Mouse (Mus musculus): ENCODE results near the gene Apold1.

Apold1 gene

DNA sequence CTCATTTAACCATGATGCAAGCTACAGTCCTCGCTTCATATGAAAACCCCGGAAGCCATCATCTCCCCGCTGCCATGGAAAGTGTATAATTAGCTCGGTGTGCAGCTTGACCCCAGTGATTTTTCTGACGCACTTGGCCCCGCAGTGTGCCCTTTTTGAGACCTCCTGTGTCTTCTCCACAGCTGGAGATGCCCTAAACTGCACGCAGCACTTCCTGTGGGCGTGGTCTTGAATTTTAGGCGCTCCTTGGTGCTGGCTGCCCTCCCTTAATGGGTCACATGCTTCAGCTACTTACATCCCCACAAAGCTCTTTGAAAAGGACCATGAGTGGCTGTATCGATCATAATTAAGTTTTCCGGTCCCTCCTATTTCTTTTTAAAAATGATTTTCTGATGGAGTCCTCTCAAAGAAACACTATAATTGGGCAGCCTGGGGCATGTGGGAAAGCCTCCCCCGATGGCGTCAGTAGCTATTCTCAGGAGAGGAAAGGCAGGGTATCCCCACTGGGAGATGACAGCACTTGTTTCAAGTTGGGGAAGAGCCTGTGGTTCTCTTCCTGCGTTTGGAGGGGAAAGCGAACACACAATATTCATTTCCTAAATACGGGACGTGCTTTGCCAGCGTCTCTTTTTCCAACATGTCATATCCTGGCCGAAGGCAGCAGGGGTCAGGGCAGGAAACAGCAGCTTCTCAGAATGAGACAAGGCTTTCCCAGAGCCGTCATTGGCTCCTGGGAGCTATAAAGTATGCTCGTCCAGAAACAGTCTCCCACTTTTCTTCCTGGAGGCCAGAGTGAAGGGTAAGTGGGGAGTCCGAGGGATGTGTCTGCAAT, at the start of gene Apold1:
Gene Apold1 (plus strand): TSS at position 488 of the 832 bp plus-strand sequence.
- DNase-seq (ENCODE audit: low read depth, low spot score) = no peak

DNA sequence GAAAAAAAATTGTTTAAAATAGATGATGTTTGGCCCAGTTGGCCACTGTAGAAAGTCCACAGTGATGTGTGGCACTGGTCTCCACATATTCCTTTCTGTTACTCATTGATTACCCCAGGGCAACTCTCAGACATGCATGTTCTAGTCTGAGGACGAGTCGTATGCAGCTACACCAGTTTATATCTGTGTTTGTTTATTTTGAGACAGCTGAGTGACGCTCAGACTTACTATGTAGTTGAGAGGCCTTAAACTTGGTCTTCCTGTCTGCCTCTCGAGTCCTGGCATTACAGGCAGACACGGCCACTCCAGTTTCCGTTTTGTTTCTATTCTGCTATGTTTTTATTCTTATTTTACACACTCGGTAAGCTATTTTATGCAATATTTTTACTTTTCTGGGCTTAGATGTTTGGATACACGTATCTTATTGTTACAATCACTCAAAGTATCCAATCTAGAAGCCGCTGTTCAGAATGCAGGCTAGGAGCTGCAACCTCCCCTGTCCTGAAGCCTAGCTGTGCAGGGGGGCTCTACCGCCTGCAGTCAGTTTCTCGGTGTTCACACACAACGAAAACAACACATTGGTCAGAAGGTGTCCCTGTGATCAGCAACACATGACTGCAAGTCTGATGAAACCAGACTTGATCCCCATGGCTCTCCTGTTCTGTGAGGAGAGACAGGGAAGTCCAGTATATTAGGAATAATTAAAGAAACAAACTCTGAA, 48.9 kb upstream of the Apold1 start:
- DNase-seq (ENCODE audit: low read depth, low spot score) = no peak

DNA sequence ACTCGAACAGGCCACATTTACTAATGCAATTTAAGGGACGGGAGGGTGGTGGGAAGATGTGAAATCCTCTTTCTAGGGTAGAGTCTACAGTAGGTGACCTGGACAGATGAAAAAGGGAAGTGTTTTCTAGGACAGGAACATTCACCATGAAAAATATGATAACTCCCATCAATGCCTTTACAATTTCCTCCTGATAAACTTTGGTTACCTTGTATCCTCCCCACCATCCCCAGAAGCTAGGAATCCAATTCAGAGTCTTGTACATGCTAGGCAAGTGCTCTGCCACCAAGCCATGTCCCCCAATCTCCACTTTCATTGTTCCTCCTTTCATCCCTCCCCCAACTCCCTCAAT, 48.3 kb upstream of the Apold1 start:
- no peak for DNase-seq (ENCODE audit: low read depth, low spot score)

DNA sequence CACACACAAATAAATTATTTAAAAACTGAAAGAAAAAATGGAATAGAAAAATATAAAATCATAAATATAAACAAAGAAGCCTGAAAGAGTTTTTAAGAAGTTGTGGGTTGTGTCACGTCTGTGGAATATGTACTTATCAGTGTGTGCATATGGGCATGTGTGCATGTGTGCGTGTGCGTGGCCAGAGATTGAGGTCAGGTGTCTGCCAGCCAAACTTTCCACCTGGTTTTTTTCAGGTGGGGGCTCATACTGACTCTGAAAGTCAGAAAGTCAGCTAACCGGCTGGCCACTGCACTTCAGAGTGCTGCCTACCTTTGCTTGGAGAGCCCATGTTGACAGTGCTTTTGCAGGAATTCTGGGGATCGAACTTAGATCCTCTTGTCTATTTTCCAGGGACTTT, 47.2 kb upstream of the Apold1 start:
- no peak for DNase-seq (ENCODE audit: low read depth, low spot score)

DNA sequence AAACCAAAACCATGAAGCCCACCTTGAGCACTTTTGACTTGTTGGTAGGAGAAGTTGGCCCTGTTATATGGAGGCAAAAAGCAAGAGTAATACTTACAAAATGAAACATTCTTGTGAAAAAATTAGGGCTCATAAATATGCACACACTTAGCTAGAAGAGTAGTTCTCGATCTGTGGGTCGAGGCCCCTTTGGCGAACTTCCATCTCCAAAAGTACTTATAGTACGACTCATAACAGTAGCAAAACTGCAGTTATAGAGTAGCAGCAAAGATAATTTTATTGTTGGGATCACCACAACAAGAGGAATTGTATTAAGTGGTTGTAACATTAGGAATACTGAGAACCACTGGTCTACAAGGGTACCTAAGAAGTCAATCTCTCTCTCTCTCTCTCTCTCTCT, 41.7 kb upstream of the Apold1 start:
- no peak for DNase-seq (ENCODE audit: low read depth, low spot score)

DNA sequence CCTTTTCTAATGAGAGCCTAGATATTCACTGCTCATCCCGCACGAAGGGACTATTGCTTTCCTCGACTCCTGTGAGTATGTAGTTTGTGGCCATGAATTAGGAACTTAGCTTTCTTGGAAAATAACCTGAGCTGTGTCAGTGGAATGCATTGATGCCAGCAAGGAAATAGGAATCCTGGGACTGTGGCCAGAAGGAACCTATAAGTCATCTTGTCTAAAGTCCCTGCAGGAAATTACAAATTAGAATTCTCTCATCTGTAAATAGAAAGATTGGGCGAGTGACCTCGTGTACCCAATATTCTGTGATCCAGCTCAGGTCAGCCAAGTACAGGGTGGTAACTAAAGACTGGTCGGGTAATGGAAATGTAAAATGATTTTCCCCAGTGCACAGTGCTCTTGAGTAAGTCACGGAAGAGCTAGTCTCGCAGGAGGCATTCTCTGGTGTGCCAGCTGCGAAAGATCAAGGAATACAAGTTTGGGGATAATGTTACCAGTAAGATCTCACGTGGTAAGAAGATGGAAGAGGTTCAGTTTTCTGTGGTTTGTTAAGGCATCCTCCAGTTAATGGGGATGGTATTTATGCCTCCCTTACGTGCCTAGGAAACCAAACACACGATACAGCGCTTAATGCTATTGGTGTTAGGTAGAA, 37.6 kb upstream of the Apold1 start:
- no peak for DNase-seq (ENCODE audit: low read depth, low spot score)

DNA sequence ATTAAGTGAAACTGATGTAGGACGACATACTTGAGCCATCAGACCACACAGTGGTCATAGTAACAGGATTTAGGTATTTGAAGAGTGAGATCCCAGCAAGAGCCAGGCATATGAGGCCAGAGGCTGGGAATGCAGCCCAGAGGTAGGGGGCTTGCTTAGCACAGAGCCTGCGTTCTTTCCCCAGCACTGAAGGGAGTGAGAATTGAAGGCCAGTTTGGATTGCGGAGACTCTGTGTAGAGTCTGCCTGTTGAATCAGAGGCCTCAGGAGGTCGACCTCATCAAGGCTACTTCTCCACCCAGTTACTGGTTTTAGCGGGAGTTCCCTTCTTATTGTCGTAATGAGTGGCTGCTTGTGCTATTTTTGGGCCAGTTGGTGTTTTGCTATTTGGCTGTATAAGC, 35.5 kb upstream of the Apold1 start:
- no peak for DNase-seq (ENCODE audit: low read depth, low spot score)

DNA sequence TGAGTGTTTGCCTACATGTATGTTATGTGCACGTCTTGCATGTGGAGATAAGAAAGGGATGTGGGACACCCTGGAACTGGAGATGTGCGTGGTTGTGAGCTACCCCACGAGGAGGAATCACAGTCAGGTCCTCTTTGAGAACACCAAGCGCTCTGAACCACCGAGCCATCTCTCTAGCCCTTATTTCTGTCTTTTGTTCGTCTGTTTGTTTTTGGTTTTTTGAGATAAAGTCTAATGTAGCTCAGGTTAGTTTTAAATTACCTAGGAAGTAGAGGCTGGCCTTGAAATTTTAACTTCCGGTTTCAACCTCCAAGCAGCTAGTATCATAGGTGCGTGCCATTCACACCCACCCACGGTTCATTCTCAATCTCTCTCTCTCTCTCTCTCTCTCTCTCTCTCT, 34.7 kb upstream of the Apold1 start:
- no peak for DNase-seq (ENCODE audit: low read depth, low spot score)

DNA sequence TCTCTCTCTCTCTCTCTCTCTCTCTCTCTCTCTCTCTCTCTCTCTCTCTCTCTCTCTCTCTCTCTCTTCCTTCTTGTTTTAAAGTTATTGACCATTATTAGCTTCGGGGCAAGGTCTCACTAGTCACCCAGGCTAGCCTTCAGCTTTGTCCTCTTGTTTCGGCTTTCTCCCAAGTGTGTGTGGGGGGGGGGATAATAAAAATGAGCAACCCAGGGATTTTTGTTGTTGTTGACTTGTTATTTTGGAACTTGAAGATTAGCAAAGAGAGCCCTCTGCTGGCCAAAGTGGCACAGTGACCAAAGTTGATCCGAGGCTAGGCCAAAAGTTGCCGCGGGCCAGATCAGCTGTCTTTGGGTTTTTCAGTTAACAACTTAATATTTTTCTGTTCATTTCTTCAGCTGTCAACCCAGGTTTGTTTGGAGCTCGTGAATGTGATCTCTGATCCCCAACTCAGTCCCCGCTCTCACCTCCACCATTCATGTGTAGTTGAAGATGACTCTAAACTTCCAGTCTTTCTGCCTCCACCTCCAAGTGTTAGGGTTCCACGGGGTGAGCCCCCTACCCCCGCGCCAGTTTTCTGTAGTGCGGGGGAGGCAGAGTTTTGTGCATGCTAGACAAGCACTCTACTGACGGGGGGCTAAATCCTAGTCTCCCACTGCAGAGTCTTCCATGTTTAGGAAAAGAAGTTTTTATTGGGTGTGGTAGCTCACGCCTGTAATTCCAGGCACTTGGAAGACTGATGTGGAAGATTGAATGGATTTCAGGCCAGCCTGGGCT, 34.0 kb upstream of the Apold1 start:
- peak; percentile 61 for DNase-seq (ENCODE audit: low read depth, low spot score)

DNA sequence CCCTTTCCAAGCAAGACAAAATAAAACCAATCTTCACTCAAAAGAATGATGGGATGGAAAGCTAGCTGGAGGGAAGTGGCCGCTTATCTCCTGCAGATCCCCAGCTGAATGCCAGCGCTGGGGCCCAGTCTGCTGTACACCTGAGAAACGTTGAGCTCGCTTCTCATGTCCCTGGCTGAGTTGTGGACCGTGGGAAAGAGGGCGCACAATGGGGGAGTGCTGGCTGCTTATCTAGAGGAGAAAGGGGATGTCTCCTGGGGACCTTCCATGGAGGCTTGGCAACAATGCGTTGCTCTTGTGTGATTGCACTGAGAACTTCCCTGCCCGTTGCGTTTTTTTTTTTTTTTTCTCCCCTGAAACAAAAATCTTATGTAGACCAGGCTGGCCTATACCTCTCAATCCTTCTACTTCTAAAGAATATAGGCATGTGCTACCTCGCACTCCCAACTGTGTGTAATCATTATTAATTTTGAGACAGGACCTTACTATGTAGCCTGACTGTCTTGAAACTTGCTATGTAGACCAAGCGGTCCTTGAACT, 32.9 kb upstream of the Apold1 start:
- DNase-seq (ENCODE audit: low read depth, low spot score) = no peak

DNA sequence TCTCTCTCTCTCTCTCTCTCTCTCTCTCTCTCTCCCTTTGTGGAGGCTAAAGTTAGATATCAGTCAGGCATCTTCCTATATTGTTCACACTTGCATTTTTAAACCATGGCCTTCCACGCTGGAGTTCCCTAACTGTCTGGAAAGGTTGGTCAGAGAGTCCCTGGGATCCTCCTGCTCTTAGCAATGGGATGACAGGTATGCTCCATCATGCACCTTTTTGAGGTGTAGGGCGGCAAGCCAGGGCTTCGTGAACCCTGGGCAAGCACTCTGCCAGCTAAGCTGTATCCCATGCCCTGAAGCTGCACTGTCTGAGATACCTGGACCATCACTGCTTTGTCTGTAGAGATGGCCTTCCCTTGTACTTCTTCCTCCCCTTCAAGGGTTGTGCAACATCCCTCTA, 32.3 kb upstream of the Apold1 start:
- DNase-seq (ENCODE audit: low read depth, low spot score) = no peak

DNA sequence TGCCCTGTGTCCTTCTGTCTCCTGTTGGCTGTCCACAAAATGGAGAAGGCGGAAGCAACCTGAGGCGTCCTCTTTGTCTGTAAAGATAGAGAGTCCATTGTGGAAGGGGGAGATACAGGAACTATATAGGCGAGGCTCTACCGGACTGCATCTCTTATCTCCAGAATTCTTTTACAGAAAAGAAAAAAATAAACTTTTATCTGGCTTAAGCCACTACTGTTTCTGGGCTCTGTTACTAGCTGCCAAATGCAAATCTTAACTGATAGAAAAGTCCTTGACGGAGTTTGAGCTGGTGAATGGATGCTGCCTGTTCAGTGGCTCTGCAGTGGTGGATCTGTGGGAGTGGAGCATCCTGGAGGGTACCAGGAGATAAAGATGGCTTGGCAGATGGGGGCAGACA, 30.2 kb upstream of the Apold1 start:
- no peak for DNase-seq (ENCODE audit: low read depth, low spot score)

DNA sequence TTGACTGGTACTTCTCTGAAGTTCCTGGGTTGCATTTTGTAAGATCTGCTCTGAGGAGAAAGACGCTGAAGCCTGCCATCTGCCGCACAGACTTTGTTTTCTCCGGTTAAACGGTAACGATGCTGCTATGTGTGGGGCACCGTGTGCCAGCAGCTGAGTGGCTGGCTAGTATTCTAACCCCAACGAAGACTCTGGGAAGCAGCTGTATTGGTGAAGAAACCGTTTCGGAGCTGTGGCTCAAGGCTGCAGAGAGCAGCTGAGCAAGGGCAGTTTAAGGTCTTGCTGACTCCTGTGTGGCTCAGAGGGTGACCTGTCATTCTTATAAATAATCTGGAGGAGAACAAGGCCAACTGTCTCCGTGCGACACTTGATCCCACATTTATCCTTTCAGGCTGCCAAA, 27.5 kb upstream of the Apold1 start:
- no peak for DNase-seq (ENCODE audit: low read depth, low spot score)

DNA sequence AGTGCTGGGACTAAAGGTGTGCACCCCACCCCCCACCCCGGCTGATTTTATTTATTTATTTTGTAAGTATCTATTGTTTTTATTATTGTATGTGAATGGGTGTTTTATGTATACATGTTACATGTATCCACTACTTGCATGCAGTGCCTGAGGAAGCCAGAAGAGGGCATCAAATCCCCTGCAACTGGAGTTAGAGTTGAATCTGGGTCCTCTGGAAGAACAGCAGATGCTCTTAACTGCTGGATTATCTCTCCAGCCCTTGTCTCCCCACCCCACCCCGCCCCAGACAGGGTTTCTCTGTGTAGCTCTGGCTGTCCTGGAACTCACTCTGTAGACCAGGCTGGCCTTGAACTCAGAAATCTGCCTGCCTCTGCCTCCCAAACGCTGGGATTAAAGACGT, 25.1 kb upstream of the Apold1 start:
- no peak for DNase-seq (ENCODE audit: low read depth, low spot score)

DNA sequence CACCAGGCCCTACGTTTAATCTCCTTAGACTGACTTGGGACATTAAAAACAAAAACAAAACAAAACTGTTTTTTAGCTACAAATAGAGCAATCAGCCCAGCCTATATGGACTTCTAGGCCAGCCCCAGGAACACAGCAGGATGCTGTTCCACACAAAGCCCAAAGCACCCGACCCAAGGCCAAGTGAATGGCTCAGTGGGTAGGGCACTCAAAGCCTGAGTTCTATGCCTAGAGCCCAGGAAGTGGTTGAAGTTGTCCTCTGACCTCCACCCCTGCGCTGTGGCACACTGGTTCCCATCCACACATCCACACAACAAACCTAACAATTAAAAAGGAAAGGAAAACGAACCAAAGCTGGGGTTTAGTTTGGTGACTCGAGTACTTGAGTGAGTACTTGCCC, 20.2 kb upstream of the Apold1 start:
- no peak for DNase-seq (ENCODE audit: low read depth, low spot score)

DNA sequence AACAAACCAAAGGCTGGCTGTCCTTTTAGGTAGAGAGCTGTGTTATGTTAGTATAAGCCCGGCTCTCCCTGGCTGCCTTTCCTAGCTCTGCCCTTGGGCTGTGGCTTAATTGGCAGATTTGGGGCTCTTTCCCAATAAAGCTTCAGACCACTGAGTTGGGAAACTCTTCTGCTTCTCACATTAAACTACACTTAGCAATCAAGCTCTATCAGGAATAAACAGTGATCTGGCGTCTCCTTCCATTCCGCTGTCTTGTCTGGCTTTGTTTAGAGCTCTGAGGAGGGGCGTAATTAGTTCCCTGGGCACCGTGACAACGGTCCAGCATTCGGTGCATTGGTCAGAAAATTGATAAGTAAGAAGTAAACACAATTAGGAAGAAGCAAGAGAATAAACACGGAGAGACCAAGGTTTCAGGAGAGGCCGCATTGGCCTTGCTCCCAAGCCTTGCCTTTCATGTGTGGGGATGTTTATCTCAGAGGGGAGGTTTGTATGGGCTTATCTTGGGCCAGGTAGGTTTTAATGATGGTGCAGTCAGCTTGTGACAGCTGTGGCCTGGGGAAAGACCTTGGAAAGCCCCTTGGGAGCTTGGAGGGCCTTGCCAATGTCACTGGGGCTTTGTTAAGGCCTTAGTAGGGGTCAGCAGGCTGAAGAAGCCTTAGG, 19.5 kb upstream of the Apold1 start:
- no peak for DNase-seq (ENCODE audit: low read depth, low spot score)

DNA sequence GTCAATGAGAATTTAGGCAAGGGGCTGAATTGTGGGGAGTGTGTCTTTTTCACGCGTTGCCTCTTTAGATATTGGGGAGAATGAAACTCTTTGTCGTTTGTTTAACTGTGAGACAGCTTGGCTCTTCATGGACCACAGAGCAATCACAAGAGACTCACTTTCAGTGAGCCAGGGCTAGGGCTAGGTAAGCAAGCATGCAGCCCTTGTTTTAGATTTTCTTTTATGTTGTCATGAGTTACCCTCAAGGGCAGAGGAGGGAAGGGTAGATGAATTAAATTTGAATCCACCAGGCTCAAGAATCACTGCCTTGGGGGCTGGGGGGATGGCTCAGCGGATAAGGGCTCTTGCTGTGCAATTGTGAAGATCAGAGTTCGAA, 19.0 kb upstream of the Apold1 start:
- no peak for DNase-seq (ENCODE audit: low read depth, low spot score)

DNA sequence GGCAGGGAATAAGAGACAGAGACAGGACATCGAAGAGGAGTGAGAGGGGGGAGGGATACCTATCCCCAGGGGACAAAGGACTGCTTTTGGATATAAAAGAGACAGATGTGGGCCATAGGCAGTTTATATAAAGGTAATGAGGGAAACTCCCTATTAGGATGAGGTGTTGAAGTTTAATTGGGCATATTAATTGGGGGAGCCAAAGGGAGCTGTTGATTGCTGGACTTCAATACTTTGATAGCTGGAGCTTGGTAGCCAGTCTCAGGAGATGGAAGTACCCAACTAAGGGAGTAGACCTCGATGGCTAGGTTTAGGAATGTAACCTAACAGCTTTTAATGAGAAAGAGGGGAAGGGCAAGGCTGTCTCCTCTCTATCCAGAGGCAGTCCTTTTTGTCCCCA, 17.6 kb upstream of the Apold1 start:
- DNase-seq (ENCODE audit: low read depth, low spot score) = no peak

DNA sequence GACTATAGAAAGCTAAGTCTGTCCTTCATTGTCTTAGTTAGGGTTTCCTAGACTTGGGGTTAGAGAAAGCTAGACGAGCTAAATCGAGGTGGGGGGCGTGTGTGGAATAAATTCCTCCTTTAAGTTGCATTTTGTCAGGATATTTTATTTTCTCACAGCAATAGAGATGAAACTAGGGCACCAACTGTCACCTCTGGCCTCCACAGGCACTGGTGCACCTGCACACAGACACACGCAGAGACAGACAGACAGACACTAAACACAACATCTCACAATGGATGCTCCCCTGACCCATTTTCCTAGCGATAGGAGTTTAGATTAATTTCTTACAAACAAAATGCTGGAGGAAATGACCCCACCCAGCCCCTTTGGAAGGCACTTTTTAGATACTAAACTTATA, 14.8 kb upstream of the Apold1 start:
- no peak for DNase-seq (ENCODE audit: low read depth, low spot score)

DNA sequence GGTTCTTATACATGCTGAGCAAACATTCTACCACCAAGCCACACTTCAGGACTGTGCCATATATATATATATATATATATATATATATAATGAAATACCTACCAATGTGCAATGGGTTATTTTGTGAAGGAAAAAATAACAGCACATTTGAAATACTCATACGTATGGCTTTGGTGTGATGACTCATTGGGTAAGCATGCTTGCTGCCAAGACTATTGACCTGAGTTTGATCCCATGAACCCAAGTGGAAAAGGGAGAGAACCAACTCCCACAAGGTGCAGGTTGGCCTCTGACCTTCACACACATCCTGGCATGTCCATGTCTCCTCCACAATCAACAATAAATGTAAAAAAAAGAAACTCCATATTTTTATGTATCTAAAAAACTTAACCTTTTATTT, 13.2 kb upstream of the Apold1 start:
- no peak for DNase-seq (ENCODE audit: low read depth, low spot score)

DNA sequence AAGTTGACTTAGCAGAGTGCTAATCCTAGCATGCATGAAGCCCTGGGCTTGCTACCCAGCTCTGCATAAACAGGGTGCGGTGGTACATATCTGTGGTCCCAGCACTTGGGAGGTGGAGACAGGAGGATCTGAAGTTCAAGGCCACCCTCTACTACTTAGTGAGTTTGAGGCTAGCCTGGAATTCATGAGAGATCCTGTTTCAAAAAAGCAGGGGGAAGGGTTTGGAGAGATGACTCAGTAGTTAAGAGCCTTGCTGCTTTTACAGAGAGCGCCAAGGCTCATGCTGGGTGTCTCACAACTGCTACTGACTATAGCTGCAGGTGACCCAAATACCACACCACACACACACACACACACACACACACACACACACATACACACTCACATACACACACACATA, 12.0 kb upstream of the Apold1 start:
- no peak for DNase-seq (ENCODE audit: low read depth, low spot score)
